Mouse (Mus musculus) E14TG2a.4 (cell line): ENCODE data around the gene Ccdc141.

Experiments used
- CTCF ChIP-seq: conservative IDR thresholded peaks from 2 replicates; pipeline ENCODE4 v1.5.1; 2014; ENCODE audit warnings: low read length
- POU5F1 ChIP-seq: IDR thresholded peaks from 2 replicates; pipeline ENCODE4 v1.6.1; 2014; ENCODE audit warnings: low read length, borderline replicate concordance

DNA sequence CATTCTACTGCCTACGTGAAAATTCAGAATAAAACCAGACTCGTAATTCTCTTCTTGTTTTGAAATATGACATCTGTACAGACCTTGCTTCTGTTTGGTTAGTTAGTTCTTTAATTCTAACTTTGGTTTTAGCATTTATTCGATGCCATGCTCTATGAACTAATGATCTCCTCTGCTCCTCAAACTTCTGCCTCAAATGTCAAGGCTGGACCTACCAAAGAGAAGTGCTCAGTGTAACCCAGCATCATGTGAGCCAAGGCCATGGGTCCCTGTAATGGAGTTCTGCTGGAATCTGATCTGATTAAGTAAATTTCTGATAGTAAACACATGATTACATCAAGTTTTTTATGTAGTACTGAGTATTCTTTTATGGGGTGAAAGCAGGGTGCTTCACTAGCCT, 21.4 kb upstream of the Ccdc141 start:
- TF ChIP-seq CTCF (no peak), POU5F1 (no peak)
